Mouse (Mus musculus) layer of hippocampus, postnatal 36 days (tissue): ENCODE measurements at regions not wholly inside any gene's neighbourhood (a gene's known extent, or its start where the extent isn't known, plus 50 kb on each side); places are given as distances from the start of the nearest gene placed in this dataset.
A peak's percentile ranks its signal among the peaks of the same experiment; 100 is the strongest.

Experiments used
- DNase-seq, 2 experiments: peaks; one replicate each; pipeline ENCODE4 v3.0.0; 2022

- DNase-seq, result no peak
Observed at GRCm38 (mm10) chr8:87417466-87417865, 54.9 kb downstream of the Cbln1 start.

- DNase-seq, result no peak
Observed at GRCm38 (mm10) chr8:87415051-87415630, 57.3 kb downstream of the Cbln1 start.

DNA sequence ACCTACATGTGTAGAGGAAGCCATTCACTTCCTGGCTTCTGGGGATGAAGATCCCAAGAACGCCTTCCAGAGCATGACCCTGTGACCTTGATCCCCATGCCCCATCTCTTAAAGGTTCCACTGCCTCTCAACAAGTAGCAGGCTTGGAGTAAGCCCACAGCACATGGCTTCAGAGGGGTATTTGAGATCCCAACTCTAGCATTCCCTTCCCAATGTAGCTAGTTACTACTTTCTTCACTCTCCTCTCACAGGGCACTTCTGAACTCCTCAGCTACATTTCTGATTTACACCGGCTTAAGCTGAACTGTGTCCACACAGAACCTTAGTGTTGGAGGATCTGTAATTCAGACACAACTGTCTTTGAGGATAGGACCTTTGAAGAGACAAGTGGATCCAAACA lies 83.4 kb downstream of the Cbln1 start:
- DNase-seq, result no peak

DNA sequence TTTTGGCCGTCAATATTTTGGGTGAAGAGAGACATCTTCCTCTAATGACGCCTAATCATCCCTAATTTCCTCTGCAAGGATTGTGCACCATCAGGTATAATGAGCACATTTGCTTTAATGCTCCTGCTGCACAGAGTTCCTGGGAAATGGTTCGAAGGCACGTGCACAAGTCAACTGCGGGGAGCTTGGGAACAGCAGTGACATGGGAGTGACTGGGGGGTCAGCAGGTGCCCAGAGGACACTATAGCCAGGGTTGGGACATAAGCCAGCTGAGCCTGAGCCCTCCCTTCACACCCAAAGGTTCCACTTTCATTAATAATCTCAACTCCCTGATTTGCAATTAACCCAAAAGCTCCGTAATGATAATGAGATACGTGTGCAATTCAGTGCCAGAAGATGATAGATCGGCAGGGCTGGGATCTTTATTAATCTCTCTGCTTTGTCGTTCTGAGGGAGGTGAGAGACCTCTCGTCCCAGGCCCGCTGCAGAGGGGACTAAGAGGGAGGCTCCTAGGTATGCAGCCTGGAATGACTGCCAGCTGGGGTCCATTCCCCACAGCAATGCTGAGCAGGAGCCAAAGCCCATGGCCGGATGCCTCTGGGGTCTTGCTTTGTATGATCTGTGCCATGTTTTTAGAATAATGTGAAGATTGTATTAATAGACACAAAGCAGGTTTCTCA lies 88.7 kb downstream of the Cbln1 start:
- DNase-seq, result no peak

- DNase-seq, result no peak
Observed at GRCm38 (mm10) chr8:87382311-87382710, 90.1 kb downstream of the Cbln1 start.

- DNase-seq, result no peak
Observed at GRCm38 (mm10) chr8:87380791-87381190, 91.6 kb downstream of the Cbln1 start.

- DNase-seq, result no peak
Observed at GRCm38 (mm10) chr8:87379296-87379695, 93.1 kb downstream of the Cbln1 start.

- no peak for DNase-seq
Observed at GRCm38 (mm10) chr8:87374044-87374443, 98.4 kb downstream of the Cbln1 start.

DNA sequence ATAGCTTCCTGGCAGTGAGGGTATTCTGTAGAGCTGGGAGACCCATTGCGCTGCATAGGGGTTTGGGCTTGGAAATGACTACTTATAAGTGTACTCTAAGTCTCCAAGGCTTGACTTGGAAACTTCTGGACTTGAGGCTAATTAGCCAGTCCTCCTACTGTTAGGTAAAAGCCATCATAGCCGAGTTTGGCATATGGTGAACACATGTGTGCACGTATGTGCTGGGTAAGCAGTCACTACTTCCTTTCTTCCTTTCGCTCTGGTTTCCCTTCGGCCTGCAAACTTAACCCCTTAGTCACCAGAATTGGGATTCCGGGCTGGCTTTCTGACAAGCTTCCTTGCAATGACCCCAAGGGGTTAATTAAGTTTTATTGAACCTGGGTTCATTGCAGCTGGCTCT lies 98.9 kb downstream of the Cbln1 start:
- no peak for DNase-seq

DNA sequence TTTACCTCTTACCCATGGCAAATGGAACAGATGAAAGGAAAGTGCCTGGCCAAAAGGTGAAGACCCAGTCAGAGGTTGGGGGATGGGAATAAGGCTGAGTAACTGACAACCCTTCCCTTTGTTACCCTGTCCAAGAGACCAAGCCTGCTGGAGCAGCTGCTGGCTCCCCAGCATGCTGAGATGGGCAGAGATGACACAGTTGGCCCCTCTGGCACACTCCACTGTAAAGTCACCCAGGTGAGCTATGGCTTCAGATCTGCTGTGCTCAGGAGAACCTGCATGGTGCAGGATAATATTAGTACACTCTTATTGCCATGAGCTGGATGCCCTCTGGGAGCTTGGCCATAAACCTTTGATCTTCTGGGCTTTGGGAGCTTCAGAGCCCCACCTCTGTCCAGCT lies 100.3 kb downstream of the Cbln1 start:
- no peak for DNase-seq

- DNase-seq, result no peak
Observed at GRCm38 (mm10) chr8:87370194-87370593, 102.2 kb downstream of the Cbln1 start.

GRCm38 (mm10) chr8:87350471-87350870 lies 121.9 kb downstream of the Cbln1 start:
- no peak for DNase-seq

DNA sequence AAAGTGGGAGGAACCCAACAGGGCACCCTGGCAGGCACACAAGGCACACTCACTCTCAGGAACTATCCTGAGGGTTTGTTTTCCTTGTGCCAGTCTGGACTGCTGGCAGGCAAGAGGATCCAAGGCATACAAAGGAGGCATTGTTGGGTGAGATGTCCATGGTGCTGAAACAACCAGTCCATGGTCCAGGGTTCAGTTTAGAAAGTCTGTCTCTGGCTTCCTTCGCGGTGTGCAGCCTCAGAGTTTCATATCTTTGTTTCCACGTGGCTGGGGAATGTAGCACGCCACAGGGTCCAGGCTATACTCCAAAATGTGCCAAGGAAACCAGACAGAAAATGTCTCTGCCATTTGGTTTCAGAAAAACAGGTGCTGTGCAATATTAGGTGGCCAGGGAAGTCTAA lies 122.6 kb downstream of the Cbln1 start:
- DNase-seq, result no peak

- DNase-seq, result no peak
Observed at GRCm38 (mm10) chr8:87329371-87329770, 143.0 kb downstream of the Cbln1 start.

- peak; percentile 9 to 14 for DNase-seq
Observed at GRCm38 (mm10) chr8:87314570-87314969, 157.8 kb downstream of the Cbln1 start.

GRCm38 (mm10) chr8:87311282-87311681 lies 161.1 kb downstream of the Cbln1 start:
- DNase-seq, result no peak

- no peak for DNase-seq
Observed at GRCm38 (mm10) chr8:87308311-87308710, 164.1 kb downstream of the Cbln1 start.

GRCm38 (mm10) chr8:87305001-87305400 lies 167.4 kb downstream of the Cbln1 start:
- DNase-seq, result no peak

GRCm38 (mm10) chr8:87303522-87303921 lies 168.9 kb downstream of the Cbln1 start:
- DNase-seq, result no peak

- DNase-seq, result no peak
Observed at GRCm38 (mm10) chr8:87297761-87298160, 174.6 kb downstream of the Cbln1 start.

GRCm38 (mm10) chr8:87297331-87297730 lies 175.1 kb downstream of the Cbln1 start:
- no peak for DNase-seq

DNA sequence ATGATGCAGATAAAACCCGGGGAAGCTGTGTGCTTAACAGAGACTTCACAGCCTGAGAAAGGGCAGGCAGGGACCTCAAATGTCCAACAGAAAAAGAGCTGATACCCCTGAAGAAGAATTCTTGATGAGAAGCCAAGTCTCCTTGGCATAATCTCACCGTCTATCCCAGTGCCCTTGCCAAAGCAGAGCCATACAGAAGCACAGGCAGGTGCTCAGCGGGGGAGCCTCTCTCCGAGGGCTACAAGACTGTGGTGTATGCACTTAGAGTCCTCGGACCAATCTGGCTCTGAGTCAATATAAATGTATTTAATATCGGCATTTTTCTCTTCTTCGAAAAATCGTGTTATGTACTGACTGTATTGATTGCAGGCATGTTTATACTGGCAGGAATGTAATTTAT lies 186.3 kb downstream of the Cbln1 start:
- DNase-seq, result no peak

GRCm38 (mm10) chr8:87284356-87284755 lies 188.1 kb downstream of the Cbln1 start:
- no peak for DNase-seq

GRCm38 (mm10) chr8:87282511-87282910 lies 189.9 kb downstream of the Cbln1 start:
- no peak for DNase-seq

- DNase-seq, result no peak
Observed at GRCm38 (mm10) chr8:87273328-87273727, 199.1 kb downstream of the Cbln1 start.
